Mouse (Mus musculus): ENCODE data around the gene Gm16253.
A peak's percentile ranks its signal among the peaks of the same experiment; 100 is the strongest.

The Gm16253 gene

DNA sequence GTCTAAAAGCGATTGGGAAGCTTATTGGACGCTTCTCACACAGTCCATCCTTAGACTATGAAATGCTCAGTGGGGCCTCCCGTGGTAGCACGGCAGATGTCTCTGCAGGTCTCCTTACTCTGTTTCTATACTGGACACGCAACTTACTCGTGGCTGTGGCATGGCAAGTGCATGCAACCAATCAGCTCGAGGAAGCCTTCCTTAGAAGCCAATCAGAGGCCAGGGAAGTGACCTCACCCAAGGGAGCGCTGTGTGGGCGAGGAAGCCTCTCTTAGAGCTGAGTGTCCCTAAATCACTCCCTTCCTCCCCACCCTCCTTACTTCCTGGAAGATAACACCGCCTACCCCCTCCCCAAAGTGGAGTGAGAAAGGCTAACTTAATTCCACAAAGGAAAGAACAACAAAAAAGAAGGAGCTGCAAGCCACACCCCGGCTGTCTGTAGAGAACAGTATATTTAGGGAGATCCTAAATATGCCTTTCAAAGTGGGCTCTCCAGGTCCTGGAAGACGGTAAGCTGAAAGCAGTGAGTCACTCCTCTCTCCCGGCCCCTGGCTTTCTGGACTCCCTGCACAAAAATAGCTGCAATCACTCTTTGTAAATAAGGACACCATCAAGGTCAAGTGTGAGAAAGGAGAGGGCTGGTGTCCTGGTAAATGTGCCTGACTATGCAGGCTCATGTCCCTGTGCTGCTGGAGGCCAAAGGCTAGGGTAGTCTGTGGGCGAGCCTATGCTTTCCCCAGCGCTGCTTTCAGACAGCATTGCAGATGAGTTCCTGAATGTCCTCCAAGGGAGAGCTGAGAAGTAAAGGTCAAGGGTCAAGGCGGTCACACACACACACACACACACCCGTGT is at the start of gene Gm16253:
Gm16253 (plus strand) TSS at position 295 of the 852 bp plus-strand sequence.
- DNase-seq: peak; percentile 92 to 96

DNA sequence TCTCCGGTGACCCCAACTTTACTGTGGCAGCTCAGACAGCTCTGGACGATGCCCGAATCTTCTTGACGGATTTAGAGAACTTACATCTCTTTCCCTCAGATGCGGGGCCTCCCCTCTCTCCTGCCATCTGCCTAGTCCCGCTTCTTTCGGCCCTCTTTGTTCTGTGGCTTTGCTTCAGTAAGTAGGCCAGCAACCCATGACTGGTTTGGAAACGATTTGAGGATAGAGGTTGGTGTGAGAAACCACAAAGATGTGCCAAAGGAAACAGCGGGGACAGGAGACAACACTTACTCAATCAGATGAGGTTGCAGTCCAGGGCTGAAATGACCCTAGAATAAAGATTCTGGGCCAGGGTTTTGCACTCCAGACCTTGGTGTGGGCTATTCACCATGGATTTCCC is 48.3 kb upstream of the Gm16253 start:
- DNase-seq: no peak

GRCm38 (mm10) chr3:96532050-96532449 is 44.7 kb upstream of the Gm16253 start:
- no peak for DNase-seq

- DNase-seq: no peak
These were observed 42.5 kb upstream of the Gm16253 start for GRCm38 (mm10) chr3:96534300-96534699.

DNA sequence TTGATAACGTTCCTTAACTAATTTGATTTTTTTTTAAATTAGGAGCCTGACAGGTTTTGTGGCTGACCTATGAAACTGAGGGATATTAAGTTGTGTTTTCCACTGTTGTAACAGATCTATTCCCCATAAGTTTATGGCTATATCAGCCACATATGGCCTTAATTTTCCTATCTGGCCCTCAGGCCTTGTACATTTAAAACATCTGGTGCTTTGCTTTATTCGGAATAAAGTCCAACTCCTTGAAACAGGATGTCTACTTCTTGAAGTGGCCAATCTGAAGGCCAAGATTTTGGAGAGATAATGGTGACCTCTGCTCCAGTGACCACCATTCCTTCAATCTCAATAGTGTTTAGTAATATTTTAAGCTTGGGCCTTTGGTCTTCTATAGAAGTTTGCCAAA is 37.5 kb upstream of the Gm16253 start:
- no peak for DNase-seq

- DNase-seq: no peak
These were observed 36.0 kb upstream of the Gm16253 start for GRCm38 (mm10) chr3:96540740-96541139.

DNA sequence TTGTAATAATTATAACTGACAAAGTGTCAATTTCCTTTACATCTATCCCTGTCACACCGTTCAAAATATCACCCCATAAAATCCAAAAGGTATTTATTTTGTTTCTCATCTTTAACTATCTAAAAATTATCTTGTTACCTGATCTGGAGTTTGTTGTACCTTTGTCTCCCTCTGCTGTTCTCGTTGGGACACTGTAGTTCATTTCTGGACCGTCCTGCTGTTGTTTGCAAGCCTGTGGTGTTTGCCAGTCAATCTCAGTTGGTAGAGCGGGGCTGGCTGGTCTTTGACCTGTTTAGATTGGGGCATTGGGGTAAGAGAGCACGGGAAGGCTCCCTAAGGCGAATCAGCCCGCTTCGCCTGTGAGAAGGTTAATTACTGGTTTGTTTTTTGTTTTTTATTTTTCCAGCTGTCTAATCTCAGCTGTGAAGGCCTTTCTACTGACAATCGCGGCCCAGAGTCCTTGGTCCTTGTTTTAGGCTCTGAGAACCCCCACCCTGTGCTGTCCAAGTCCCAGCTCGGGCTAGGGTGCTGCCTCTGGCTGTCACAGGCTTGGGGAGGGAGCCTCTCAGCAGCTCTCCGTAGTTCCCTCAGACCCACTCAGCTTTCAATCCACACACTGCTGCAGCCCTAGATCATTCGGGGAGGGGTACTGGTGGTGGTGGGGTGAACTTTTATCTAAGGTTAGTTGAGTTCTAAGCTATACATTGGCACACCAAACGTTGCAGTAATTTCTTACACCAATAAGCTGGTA is 35.3 kb upstream of the Gm16253 start:
- peak; percentile 25 to 39 for DNase-seq

DNA sequence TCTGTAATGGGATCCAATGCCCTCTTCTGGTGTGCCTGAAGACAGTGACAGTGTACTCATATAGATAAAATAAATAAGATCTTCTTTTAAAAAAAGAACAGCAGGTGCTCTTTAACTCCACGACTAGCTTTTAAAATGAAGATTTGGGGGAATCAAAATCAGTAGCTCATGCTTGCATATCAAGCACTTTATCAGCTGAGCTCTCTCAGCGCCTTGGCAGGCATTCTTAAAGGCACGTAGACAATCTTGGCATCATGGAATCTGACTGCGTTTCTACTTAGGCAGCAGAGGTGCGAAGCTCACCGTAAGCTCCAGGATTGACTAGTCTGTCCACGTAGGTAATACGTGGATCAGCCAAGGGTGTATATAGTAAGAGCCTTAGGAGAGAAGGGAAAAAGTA is 34.2 kb upstream of the Gm16253 start:
- no peak for DNase-seq

DNA sequence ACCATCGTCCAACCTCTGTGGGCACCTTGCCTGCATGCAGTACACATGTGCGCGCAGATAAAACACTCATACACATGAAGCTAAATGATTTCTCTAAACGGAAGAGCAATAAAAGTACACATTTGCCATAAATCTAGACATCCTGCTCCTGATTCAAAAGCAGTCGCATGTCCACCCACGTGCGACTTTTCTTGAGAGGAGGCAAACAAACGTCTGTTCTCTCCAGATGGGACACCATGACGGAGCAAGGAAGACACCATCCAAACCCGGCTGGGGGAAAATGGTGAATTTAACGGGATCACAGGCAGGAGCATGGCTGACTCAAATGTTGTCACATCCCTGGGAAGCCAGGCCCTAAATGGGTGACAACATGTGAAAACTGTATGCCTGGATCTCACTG is 33.4 kb upstream of the Gm16253 start:
- no peak for DNase-seq

DNA sequence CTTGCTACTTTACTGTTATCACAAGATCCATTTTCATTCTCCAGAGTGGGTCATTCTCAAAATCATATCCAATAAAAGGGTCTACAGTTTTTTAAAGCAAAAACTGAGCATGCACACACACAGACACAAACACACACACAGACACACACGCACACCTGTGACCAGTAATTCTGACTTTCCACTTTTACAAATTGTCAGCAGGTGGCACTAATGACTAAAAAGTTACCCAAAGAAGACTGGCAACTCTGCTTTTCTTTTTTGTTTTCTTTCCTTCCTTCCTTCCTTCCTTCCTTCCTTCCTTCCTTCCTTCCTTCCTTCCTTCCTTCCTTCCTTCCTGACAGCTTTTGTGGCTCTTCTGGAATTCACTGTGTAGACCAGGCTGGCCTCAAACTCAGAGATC is 31.2 kb upstream of the Gm16253 start:
- DNase-seq: no peak

- DNase-seq: no peak
These were observed 29.9 kb upstream of the Gm16253 start for GRCm38 (mm10) chr3:96546880-96547279.

DNA sequence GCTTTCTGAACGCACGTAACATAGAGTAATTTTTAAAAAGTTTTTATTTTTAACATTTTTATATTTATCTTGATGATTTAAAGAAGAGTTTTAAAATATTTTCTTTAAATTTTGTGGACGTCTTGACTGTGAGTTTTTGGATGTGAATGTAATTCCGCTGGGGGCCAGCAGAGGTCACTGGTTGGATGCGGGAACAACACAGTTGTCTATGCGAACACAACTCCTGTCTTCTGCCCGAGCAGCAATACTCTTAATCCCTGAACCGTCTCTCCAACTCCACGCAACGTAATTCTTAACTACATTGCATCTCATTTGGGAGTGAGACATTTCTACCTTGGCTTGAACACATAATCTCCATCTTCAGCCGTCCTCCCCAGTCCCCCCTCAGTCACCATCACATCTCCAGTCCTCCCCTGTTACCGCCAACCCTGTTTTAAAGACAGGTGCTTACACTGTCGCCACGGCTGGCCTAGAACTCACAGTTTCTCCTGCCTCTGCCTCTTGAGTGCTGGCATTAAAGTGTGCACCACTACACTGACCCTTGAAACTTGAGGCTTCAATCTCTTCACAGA is 29.3 kb upstream of the Gm16253 start:
- peak; percentile 90 to 91 for DNase-seq

- no peak for DNase-seq
These were observed 28.0 kb upstream of the Gm16253 start for GRCm38 (mm10) chr3:96548824-96549223.

GRCm38 (mm10) chr3:96549346-96549745 is 27.4 kb upstream of the Gm16253 start:
- DNase-seq: no peak

GRCm38 (mm10) chr3:96551203-96551602 is 25.6 kb upstream of the Gm16253 start:
- DNase-seq: peak; percentile 74 to 82

DNA sequence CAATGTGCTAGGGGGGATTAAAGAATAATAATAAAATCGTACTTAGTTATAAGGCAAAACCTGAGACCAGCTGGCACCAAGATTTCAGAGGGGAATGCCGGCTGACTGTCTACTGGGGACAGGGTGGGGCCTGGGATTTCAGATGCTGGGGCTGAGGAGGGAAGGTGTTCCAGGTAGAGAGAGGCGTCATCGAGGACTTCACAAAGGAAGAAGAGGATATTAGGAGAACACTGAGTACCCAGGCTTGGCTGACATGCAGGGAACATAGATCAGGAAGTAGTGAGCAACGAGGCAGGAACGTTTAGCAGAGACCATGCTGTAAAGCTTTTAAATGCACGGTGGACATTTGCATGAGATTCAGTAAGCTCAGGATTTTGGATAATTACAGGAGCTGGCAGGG is 24.9 kb upstream of the Gm16253 start:
- no peak for DNase-seq

DNA sequence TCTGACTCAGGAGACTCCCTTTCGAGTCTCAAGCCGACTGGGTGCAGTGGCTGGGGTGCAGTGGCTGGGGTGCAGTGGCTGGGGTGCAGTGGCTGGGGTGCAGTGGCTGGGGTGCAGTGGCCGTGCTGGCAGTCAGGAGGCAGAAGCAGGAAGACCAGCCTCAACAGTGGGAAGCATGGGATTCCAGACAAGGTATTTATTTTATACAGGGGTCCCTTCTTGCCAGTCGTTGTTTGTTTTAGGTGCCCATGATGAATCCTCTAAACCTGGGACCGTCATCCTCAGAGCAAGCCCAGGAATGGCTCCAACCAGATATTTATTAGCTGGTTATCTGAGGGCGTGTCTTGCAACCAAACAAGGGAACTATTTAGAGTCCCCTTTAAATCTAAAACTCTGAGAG is 23.2 kb upstream of the Gm16253 start:
- DNase-seq: no peak

GRCm38 (mm10) chr3:96554251-96554650 is 22.5 kb upstream of the Gm16253 start:
- no peak for DNase-seq

GRCm38 (mm10) chr3:96555041-96555596 is 21.7 kb upstream of the Gm16253 start:
- peak; percentile 76 to 81 for DNase-seq

DNA sequence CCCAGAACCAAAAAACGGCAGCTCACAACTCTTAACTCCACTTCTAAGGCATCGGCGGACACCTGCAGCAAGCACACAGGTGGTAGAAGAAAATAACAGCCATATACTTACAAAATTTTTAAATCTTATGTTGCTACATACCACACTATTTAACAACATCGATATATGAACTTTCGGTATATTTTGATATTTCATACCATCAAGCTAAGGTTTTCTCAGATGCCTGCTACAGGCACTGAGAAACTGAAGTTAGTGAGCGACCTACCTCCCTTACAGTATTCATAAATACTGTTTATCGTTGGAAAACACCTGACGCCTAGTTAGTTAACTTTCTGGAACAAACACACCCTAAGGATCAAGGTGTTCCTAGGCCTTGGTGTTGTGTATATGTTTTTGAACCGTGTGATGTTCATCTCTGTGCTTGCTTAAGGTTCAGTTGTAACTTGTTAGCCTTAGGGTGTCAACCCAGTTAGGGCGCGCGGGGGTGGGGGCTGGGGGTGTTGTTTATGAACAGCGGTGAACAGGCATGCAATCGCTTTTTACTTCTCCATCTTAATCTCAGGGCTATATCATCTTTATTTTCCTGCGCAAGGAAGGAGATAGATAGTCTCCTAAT is 20.7 kb upstream of the Gm16253 start:
- no peak for DNase-seq

DNA sequence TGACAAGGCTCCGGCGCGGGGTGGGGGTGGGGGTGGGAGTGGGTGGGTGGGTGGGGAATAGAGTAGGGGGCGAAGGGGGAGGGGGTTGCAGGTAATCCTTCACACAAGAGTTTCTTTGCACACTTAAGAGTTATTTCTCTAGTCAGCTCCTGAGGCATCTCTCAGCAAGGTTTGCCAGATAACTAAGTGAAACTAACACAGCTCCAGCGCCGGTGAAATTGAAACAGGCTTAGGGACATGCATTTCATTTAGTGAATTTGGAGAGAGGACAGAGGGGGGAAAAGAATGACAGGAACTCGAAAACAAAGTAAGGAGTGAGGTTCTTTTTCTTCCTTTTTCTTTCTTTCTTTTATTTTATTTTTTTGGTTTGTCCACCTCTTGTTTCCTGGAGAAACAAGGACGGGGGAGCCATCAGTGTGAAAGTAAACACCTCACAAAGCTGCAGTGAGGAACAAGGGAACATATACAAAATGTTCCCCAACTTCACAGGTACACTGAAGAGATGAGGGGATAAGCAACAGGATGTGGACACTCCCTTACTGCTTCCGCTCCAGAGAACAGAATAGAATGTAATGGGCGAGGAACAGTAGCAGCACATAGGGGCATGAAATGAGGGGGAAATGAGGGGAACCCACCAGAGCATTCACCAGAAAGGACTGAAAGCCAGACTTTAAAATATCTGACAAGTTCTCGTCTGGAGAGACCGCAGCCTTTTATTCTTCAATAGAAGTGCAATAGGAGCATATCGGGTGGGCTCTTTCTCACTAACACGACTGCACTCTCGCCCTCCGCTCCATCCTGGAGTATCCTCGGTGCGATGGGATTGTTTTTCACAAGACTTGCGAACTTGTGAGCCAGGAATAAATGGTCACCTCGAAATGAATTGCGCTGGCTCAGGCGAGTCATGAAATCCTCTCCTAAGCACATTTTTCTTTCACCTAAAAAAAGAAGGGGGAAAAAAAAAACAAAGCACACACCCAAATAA is 19.8 kb upstream of the Gm16253 start:
- peak in 1 of 2 experiments; percentile 36 for DNase-seq

DNA sequence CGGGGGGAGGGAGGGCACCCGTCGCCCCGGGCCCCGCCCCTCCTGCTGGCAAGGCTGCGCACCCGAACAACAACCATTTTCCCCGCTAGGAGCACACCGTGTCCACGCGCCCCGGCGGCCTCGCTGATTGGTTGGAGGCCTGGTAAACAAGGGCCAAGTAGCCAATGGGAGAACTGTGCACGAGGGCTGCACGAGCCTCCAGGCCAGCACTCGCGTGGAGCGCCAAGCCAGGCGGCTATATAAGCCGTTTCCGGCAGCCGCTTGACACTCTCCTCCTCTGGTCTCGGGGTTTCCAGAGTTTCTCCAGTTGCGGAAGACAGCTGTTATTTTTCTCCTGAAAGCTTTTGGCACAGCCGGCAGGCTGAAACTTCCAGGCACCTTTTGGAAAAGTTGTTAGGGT is 19.1 kb upstream of the Gm16253 start, which contains the start of gene Txnip:
Txnip (plus strand) TSS at position 264 of the 400 bp plus-strand sequence.
- DNase-seq: peak; percentile 100
